Mouse (Mus musculus): ENCODE data around the gene Stat1. TPM values are rescaled to one million over a fixed set of nuclear protein-coding genes. Genes with fewer than 3 reads are reported as not detected.

The Stat1 gene
- total RNA-seq, 2 experiments from 2014 or later, result 23.3 to 33.3 TPM

DNA sequence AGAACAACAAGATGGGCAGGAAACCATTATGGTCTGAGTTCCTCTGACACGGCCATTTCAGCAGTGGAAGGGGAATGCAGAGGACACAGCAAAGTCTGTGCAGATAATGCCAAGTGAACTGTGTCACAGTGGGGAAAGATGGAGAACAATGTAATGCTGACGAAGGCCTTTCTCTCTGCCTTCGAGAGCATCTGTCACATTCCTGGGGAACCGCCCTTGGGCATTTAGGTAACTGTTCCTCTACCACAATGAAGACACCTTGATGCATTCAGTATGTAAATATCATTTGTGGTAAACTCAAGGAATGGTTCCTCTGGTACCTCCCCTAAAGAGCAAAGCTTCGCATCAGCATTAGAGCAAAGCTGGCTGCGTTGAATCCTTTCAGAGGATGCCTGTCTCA is 8.1 kb downstream of the Stat1 start:
- intact Hi-C loops (cut with DNase I), result no loop called here
- no peak for DNase-seq

- DNase-seq, result no peak
- intact Hi-C loops (cut with DNase I), result no loop called here
These were observed 10.6 kb downstream of the Stat1 start for GRCm38 (mm10) chr1:52129794-52130193.

DNA sequence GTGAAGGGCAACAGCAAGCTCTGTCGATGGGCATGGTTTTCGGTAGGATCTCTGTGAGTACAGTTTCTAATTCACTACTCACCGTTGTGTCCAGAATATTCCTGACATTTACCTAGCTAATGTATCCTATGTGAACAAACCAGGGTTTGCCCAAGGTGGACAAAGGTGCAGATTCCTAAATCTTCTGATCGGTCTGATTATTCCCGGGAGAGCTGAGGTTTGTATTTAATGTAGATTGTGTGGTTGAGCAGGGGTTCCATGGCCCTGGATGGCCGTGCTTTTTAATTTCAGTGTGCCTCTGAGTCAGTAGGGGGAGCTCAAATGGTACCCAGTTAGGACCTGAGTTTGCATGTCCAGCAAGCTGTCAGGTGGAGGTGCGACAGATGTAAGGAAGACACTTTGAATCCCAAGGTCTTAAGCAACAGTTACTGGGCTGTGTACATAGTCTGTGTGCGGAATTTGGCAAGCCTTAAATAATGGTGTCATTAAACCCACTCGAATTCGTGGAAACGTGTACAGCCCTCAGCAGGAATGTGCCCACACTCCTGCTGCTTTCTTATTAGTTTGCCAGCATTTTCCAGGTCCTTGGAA is 12.6 kb downstream of the Stat1 start:
- intact Hi-C loops (cut with DNase I), result no loop called here

DNA sequence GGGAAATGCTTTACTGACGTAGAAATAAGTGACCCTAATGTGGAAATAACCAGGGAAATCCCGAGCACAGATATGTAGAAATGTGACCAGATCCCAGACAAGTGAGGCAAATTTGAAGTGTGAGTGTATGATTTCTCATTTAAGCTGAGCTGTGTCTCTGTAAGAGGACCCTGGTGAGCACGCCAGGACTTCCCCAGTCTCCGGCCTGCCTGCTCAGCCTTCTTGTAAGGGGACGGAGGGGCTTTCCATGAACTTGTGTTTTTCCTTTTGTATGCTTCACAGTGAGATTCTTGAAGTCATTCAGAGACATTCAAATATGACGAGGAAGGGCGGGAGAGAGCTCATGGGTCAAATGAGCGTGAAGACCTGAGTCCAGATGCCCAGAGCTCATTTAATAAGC is 14.0 kb downstream of the Stat1 start:
- DNase-seq, result no peak
- intact Hi-C loops (cut with DNase I), result no loop called here

More for the DNA sequence above, 12.6 kb downstream of the Stat1 start:
- DNase-seq, result no peak

DNA sequence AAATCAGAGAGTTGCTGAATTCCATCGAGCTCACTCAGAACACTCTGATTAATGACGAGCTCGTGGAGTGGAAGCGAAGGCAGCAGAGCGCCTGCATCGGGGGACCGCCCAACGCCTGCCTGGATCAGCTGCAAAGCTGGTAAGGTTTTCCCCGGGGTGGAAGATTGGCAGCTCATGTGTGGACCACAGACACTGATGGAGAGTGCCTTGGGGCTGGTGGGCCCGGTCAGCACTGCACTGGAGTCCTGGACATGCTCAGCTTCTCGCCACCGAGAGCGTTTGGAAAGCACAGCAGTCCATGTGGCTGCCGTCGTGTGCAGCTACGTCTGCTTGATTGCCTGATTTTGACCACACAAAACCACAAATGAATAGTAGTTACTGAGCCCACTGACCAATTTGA is 18.1 kb downstream of the Stat1 start:
- DNase-seq, result no peak
- intact Hi-C loops (cut with DNase I), result no loop called here

- intact Hi-C loops (cut with DNase I), result loop anchor here (10.0 kb wide), 2 partner anchors 354 to 494 kb away; partner anchors contain the start of gene Nemp2
- no peak for DNase-seq
These were observed 21.3 kb downstream of the Stat1 start for GRCm38 (mm10) chr1:52140534-52140933.

GRCm38 (mm10) chr1:52141482-52141881 is 22.2 kb downstream of the Stat1 start:
- intact Hi-C loops (cut with DNase I), result loop anchor here (10.0 kb wide), 2 partner anchors 353 to 493 kb away; partner anchors contain the start of gene Nemp2
- no peak for DNase-seq

DNA sequence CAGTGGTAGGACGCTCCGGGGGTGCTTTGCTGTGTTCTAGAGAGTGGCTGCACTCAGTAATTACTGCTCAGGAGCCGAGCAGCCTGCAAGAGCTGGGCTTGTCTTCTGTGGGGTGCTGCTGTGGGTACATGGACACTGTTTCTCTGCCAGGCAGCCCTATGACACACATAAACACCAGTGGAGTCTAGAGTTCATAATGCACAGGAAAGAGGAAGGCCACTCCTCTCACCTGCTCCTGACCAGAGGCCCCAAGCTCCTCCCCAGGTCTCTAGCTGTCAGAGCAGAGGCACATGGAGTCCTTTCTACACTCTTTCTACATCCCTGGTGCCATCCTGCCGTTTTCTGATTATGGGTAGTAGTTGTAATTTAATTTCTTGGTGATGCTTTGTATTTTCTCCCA is 22.9 kb downstream of the Stat1 start:
- intact Hi-C loops (cut with DNase I), result loop anchor here (10.0 kb wide), 2 partner anchors 353 to 493 kb away; partner anchors contain the start of gene Nemp2
- DNase-seq, result no peak

DNA sequence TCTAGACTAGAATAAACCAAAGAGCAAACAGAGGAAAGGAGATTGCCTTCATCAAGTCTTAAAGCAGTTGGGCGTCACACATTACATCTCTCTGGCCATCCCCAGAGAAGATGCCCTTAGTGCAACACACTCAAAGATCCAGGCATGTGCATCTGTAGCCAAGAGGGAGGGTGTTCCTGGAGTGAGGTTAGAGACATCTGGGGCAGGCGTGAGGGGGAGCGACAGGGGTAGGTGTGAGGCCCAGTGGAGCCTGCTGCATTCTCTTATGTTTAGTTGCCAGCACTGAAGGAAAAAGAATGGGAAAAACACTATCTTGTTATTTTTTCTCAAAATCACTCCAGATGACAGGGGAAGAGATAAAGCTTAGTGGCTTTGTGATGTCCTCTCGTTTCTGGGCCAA is 24.0 kb downstream of the Stat1 start:
- intact Hi-C loops (cut with DNase I), result loop anchor here (10.0 kb wide), 2 partner anchors 352 to 492 kb away; partner anchors contain the start of gene Nemp2
- DNase-seq, result no peak

GRCm38 (mm10) chr1:52143596-52144156 is 24.4 kb downstream of the Stat1 start:
- intact Hi-C loops (cut with DNase I), result loop anchor here (10.0 kb wide), 2 partner anchors 351 to 491 kb away; partner anchors contain the start of gene Nemp2
- no peak for DNase-seq

DNA sequence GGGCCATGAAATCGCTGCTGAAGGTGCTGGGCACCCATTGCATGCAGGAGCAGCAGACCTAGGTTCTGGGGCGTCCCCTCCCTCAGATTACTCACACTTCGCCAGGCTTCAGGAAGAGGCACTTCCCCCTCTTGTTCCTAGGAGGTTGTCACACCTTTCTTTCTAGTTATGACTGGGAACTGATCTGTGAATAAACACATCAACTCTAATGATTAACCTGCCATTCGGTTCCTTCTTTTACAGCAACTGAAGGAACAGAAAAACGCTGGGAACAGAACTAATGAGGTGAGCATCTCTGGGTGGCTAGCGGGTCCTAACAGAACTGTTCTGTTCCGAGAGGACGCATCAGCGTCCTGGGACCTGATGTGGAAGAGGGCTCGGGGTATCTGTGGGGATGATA is 25.7 kb downstream of the Stat1 start:
- intact Hi-C loops (cut with DNase I), result loop anchor here (10.0 kb wide), 2 partner anchors 350 to 490 kb away; partner anchors contain the start of gene Nemp2
- no peak for DNase-seq

DNA sequence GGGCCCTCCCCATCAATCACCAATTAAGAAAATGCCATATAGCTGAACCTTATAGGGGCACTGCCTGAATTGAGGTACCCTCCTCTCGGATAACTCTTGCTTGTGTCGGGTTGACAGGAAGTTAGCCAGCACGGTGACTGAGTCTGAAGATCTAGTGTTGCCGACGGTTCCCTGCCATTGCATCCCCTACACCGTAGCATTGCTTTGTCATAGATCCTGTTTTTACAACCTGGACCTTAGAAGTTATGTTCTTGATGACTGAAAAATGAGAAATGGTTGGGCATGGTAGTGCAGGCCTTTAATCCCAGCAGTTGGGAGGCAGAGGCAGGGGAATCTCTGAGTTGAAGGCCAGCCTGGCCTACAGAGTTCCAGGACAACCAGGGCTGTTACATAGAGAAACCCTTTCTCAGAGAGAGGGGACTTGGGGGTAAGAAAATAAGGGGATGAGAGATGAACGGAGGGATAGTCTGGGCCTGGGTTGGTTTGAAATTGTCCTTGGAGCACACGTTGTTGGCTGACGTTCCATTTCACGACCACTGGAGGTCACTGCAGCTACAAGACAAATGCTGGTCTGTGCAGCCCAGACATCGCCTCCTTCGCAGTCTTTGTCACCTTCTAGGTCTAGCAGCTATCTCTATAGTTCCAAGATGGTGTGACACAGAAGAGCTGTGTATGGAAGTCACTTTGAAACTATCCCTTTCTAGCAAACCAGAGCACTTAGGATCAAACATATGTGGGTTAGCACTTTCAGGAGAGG is 27.2 kb downstream of the Stat1 start:
- intact Hi-C loops (cut with DNase I), result loop anchor here (1.0 to 10.0 kb wide), 4 partner anchors 121 to 488 kb away; partner anchors contain the start of gene Nemp2
- DNase-seq, result peak; percentile 51 to 54

DNA sequence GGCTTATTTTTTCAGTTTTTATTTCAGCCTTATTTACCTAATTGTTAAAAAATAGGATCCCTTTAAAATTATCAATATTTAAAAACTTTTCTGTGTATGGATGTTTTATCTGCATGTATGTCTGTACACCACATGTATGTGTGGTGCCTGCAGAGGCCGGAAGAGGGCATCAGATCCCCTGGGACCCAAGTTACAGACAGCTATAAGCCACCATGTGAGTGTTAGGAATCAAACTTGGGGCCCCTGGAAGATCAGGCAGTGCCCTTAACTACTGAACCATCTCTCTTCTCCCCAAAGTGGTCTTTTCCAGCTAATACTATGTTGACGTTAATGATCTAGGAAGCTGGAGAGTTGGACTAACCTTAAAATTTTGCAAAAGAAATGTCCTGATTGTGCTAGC is 28.2 kb downstream of the Stat1 start:
- DNase-seq, result no peak
- intact Hi-C loops (cut with DNase I), result loop anchor here (2.0 to 10.0 kb wide), 3 partner anchors 155 to 487 kb away; partner anchors contain the start of gene Nemp2

DNA sequence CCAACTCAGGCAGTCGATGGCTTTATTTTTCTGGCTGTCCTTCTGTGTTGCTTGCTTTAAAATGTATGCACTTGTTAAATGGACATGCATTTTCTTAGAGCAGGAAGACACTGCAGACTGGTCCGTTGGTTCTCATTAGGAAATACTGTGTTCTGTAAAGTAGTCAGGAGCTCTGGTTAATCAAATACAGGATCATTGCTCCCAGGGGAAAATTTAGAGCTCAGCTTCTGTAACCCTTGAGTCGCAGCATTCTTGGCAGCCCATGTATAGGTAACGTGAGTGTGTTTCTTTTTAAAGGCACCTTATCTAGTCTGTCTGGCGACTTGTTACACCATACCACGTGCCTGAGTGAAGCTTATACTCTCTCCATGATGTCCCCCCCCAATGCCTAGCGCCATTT is 28.9 kb downstream of the Stat1 start:
- intact Hi-C loops (cut with DNase I), result loop anchor here (10.0 kb wide), 2 partner anchors 347 to 487 kb away; partner anchors contain the start of gene Nemp2
- DNase-seq, result no peak

- DNase-seq, result no peak
- intact Hi-C loops (cut with DNase I), result loop anchor here (10.0 kb wide), 2 partner anchors 346 to 486 kb away; partner anchors contain the start of gene Nemp2
These were observed 29.5 kb downstream of the Stat1 start for GRCm38 (mm10) chr1:52148696-52149095.

- intact Hi-C loops (cut with DNase I), result loop anchor here (2.0 to 10.0 kb wide), 3 partner anchors 83 to 485 kb away; partner anchors contain the start of genes Gls and Nemp2
- DNase-seq, result peak; percentile 35 to 50
These were observed 30.7 kb downstream of the Stat1 start for GRCm38 (mm10) chr1:52149934-52150346.

GRCm38 (mm10) chr1:52150676-52151075 is 31.4 kb downstream of the Stat1 start:
- intact Hi-C loops (cut with DNase I), result loop anchor here (2.0 kb wide), 1 partner anchor 82 kb away; the partner anchor contains the start of gene Gls
- DNase-seq, result peak in 1 of 2 experiments; percentile 28

- intact Hi-C loops (cut with DNase I), result loop anchor here (2.0 kb wide), 1 partner anchor 82 kb away; the partner anchor contains the start of gene Gls
- DNase-seq, result no peak
These were observed 31.9 kb downstream of the Stat1 start for GRCm38 (mm10) chr1:52151166-52151565.

DNA sequence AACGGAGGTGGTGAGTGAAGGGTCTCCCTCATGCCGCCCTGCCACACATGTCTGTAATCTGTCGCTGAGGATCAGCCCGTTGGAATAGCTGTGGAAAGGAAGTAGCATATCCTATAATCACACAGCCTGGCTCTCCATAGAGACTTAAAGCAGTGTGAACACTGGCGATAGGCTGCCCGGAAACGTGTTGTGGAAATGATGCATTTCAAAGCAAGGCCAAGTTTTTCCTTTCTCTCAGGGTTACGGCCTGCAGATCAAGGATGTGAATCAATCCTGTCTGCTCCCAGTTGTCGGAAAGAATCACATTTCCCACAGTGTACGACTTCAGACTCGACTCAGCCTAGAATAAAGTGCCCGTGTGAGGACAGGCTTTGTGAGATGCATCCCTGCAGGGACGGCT is 33.1 kb downstream of the Stat1 start:
- DNase-seq, result peak in 1 of 2 experiments; percentile 22

DNA sequence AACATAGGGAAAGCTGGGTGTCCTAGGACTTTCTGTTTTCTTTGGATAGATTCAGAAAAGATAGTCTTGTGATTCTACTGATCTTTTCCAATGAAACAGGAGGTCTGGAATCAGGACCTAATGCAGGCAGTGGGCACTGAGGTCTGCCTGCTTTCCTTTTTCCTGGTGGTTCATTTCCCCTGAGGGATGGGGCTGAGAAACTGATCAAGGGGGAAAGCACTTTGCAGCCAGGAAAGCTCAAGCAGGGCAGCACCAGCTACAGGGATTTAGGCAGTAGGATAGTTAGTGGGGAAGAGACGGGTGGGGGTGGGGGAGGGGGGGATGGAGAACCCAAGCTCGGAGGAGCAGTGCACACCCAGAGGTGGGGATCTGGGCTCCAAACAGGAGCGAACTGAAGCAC is 33.7 kb downstream of the Stat1 start:
- DNase-seq, result no peak
- intact Hi-C loops (cut with DNase I), result no loop called here

More for the DNA sequence above, 33.1 kb downstream of the Stat1 start:
- intact Hi-C loops (cut with DNase I), result no loop called here

DNA sequence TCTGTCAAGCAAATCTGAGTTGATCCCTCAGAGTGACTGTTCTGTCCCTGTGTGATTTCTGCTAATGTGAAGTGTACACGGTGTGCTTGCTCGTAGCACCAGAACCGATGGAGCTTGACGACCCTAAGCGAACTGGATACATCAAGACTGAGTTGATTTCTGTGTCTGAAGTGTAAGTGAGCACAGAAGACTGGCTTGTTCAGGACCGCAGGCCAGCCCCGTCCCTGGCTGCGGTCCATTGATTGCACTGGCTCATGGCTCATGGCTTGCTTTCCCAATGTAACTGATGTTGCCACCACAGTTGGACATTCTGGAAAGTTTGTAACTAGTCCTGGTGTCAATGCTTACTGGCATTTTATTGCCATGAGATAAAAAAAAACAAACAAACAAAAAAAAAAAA is 35.6 kb downstream of the Stat1 start:
- no peak for DNase-seq
- intact Hi-C loops (cut with DNase I), result no loop called here

Measured in heart, postnatal 36 days (tissue).